Mouse (Mus musculus) liver, embryonic 14.5 days (tissue): ENCODE data around the gene Kif26b. TPM values are rescaled to one million over a fixed set of nuclear protein-coding genes. Genes with fewer than 3 reads are reported as not detected.

ENCODE experiments used
- ATAC-seq: fragments of 200-750 bp; cut with Nextera tagmentation; 2 replicates; pipeline ENCODE4 v1.8.0; 2017; ENCODE audit warnings: moderate number of reproducible peaks, mild to moderate bottlenecking, moderate library complexity; ENCODE audit not compliant: insufficient read depth
- DNase-seq, 3 experiments: peaks; one replicate each; pipeline ENCODE4 v3.0.0-alpha.2; 2012 to 2013; ENCODE audit warnings: low read depth in 3 of 3, low spot score in 3 of 3
- H3K27ac ChIP-seq: fragments of 300-500 bp; sonication (generic); 2 replicates; pipeline ENCODE4 v1.5.1; 2014; ENCODE audit warnings: moderate library complexity, mild to moderate bottlenecking, control low read depth, inconsistent platforms
- H3K27me3 ChIP-seq: fragments of 300-500 bp; sonication (generic); 2 replicates; pipeline ENCODE4 v1.6.1; 2014; ENCODE audit warnings: mild to moderate bottlenecking, low read length, moderate library complexity; ENCODE audit not compliant: control insufficient read depth, insufficient read depth
- H3K36me3 ChIP-seq: fragments of 300-500 bp; sonication (generic); replicated peaks from 2 replicates; pipeline ENCODE4 v1.6.1; 2014; ENCODE audit warnings: low read depth; ENCODE audit not compliant: control insufficient read depth, insufficient read depth
- H3K4me1 ChIP-seq, 2 experiments: fragments of 200-500 bp in 1 of 2; fragments of 300-500 bp in 1 of 2; sonication (generic) in 1 of 2; replicated peaks; 2 replicates each; pipeline ENCODE4 v1.6.1; 2012 to 2014; ENCODE audit warnings: antibody characterized with exemption in 1 of 2, inconsistent platforms in 1 of 2, low read length in 1 of 2; ENCODE audit not compliant: control insufficient read depth in 2 of 2, insufficient read depth in 2 of 2
- H3K4me2 ChIP-seq: fragments of 300-500 bp; sonication (generic); 2 replicates; pipeline ENCODE4 v1.6.1; 2014; ENCODE audit warnings: low read depth, mild to moderate bottlenecking, control low read depth, moderate library complexity
- H3K4me3 ChIP-seq, 2 experiments: fragments of 200-500 bp in 1 of 2; fragments of 300-500 bp in 1 of 2; sonication (generic) in 1 of 2; 2 replicates each; pipeline ENCODE4 v1.5.1; 2012 to 2014; ENCODE audit warnings: low read depth in 2 of 2, low read length in 2 of 2, mild to moderate bottlenecking in 2 of 2, control low read depth in 1 of 2, inconsistent platforms in 1 of 2, moderate library complexity in 1 of 2; ENCODE audit not compliant: insufficient read depth in 1 of 2
- H3K9ac ChIP-seq: fragments of 300-500 bp; sonication (generic); replicated peaks from 2 replicates; pipeline ENCODE4 v1.6.1; 2014; ENCODE audit warnings: mild to moderate bottlenecking, control low read depth, moderate library complexity
- H3K9me3 ChIP-seq: fragments of 300-500 bp; sonication (generic); 2 replicates; pipeline ENCODE4 v1.6.1; 2016; ENCODE audit warnings: low read length, mixed read lengths; ENCODE audit not compliant: control insufficient read depth
- CTCF ChIP-seq: IDR thresholded peaks from 2 replicates; pipeline ENCODE4 v1.5.1; 2016; ENCODE audit warnings: antibody characterized with exemption, low read depth, control low read depth
- EP300 ChIP-seq: IDR thresholded peaks from 2 replicates; pipeline ENCODE4 v1.6.1; 2016; ENCODE audit warnings: antibody characterized with exemption, low read depth
- WGBS: fragments of 180-500 bp; shearing (Covaris S2); extraction: QIAGEN DNeasy Blood & Tissue Kit; methylation state at CpG from one replicate; pipeline ENCODE4 v1.1.7; 2014; ENCODE audit not compliant: insufficient replicate concordance; 5-methylcytosine and 5-hydroxymethylcytosine counted together
- polyA plus RNA-seq, 2 experiments: library from polyadenylated mRNA; depleted of rRNA in 1 of 2; stranded (reverse) in 1 of 2; unstranded in 1 of 2; fragments of >200 nt; fragmentation: Nextera tagmentation in 1 of 2; extraction: Ambion mirVana in 1 of 2; gene quantifications; 2 replicates each; pipeline versions ENCODE4 v1.2.1 to v1.2.3; 2012 to 2014

The Kif26b gene
- polyA plus RNA-seq, 2 experiments, result 0.01 to 0.07 TPM

DNA sequence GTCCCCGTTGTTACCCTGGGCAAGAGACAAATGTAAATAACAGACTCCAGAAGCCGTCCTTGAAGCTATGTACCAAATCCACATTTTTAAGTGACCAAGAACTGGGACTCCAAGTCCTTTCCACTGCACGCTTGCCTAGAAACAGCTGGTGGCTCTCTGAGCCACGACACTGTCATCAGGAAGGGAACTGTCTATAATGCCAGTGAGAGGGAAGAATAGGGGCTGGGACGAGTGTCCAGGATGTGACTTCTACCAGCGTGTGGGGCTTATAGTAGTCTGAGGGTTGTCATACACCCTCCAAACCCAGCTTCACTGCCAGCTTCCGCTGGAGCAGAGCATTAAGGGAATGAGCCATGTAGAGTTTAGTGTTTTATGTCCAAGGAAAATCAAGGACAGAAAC, 138.9 kb downstream of the Kif26b start:
- Histone ChIP-seq H3K4me3 (no peak overlapping the region), H3K36me3 (no peaks in the 10 kb centered on the region), H3K4me2 (no peak overlapping the region), H3K9me3 (no peaks in the 10 kb centered on the region), H3K4me1 (no peaks in the 10 kb centered on the region), H3K9ac (no peak overlapping the region), H3K27me3 (no peaks in the 10 kb centered on the region), H3K27ac (no peak overlapping the region)
- DNase-seq (no peak), ATAC-seq (no peak)
- TF ChIP-seq EP300, result no peak
- TF ChIP-seq CTCF, result no peak
- 56% methylated on average over 7 of the region's 7 CpGs for WGBS

DNA sequence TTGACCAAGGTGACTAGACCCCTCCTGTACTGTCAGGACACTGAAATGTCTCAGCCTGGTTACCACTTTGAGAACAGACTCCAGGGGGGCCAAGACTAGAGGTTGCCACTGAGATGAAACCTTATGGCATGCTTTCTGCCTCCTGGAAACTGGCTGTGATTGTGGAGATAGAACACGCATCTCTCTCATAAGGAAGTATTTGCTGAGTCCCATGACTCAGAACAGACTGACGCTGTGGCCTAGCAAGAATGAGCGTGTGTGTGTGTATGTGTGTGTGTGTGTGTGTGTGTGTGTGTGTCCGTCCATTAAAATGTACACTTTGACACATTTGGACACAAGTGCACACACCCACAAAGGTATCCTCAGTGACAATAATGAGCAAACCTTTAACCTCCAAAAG, 140.0 kb downstream of the Kif26b start:
- H3K4me1 ChIP-seq, result no peaks in the 10 kb centered on the region
- DNase-seq (no peak), ATAC-seq (no peak)
- H3K9me3 ChIP-seq, result no peaks in the 10 kb centered on the region
- H3K4me3 ChIP-seq, result no peak overlapping the region
- no peak overlapping the region for H3K4me2 ChIP-seq
- no peaks in the 10 kb centered on the region for H3K27me3 ChIP-seq
- H3K27ac ChIP-seq, result no peak overlapping the region
- no peak for TF ChIP-seq CTCF
- no peak for TF ChIP-seq EP300
- no peak overlapping the region for H3K9ac ChIP-seq
- no peaks in the 10 kb centered on the region for H3K36me3 ChIP-seq
- WGBS, result 62% methylated on average over 4 of the region's 4 CpGs

DNA sequence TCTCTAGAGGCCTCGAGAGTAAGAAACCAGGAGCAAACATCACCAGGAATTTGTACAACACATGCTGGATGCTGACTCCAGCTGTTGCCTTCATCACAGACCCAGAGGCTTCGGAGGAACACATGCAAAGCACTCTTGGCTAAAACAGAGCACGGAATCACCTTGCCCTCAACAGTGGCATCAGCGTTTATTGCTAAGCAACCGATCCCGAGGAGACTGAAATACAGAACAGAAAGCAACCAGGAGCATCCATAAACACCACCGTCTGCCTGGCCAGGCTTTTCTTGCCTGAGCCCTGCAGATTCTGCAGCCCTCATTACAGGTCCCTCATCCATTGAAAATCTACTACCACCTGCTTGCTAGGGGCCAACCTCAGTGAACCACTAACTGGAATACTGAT, 144.1 kb downstream of the Kif26b start:
- no peak overlapping the region for H3K9ac ChIP-seq
- WGBS, result 47% methylated on average over 7 of the region's 7 CpGs
- no peaks in the 10 kb centered on the region for H3K9me3 ChIP-seq
- peaks cover 0 to 3% of the 10 kb centered on the region in 2 experiments; a peak in 3 of 4 replicates for H3K4me1 ChIP-seq
- no peak for ATAC-seq
- DNase-seq, result no peak
- TF ChIP-seq CTCF (no peak), EP300 (no peak)
- H3K27me3 ChIP-seq, result no peaks in the 10 kb centered on the region
- no peaks in the 10 kb centered on the region for H3K36me3 ChIP-seq
- no peak overlapping the region for H3K4me2 ChIP-seq
- no peak overlapping the region for H3K4me3 ChIP-seq
- no peak overlapping the region for H3K27ac ChIP-seq

DNA sequence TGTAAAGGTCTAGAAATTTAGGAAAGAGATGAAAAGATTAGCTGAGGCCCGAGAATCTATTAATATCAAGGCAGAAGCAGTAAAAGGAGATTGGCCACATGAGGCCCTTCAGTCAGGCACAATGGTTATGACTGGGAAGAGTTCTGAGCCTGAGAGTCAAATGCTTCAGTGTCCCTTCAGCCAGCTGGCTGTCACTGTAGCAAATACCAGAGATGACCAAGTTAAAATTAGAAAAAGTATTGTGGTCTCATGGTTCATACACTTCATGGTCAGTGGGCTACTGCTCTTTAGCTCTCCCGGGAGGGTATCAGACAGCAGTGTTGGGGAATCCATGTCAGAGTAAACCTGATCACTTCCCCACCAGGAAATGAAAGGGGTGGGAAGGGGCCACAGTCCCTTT, 144.6 kb downstream of the Kif26b start:
- Histone ChIP-seq H3K9ac (no peak overlapping the region), H3K27me3 (no peaks in the 10 kb centered on the region), H3K9me3 (no peaks in the 10 kb centered on the region), H3K4me2 (no peak overlapping the region), H3K27ac (no peak overlapping the region), H3K4me1 (peaks cover 0 to 3% of the 10 kb centered on the region in 2 experiments; a peak in 3 of 4 replicates), H3K4me3 (no peak overlapping the region), H3K36me3 (no peaks in the 10 kb centered on the region)
- no peak for DNase-seq
- ATAC-seq, result no peak
- no peak for TF ChIP-seq CTCF
- TF ChIP-seq EP300, result no peak
- 44% methylated on average over 2 of the region's 2 CpGs for WGBS

DNA sequence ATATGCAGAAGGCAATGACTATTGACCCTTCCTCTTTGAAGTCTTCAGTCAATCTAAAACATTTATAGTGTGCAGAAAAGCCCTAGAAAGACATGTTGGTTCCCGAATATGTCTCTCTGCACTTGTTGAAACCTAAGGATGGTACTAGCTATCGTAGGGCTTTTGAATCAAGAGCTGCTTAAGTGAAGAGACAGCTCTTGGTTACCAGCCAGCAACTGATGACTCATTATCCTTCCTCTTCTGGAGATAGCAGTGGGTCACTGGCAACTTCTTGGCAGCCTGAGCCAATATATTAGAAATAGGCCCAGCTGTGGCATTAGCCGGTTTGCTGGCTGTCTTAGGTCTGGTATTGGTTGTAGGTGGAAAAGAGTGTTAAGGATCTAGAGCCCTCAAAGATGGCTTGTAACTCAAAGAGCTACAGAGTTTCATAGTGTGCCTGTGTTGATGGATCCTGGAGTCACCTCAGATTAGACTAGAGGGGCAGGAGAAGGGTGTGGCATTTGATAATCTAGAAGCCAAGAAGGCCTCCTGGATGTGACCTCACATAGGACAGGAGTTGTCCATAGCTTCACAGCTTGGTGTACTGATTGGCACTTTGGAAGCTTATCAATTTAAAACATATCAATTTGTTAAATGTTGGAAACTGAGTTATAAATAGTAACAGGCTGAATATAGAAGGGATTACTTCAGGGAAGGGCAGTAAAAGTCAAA, 146.8 kb downstream of the Kif26b start:
- TF ChIP-seq CTCF, result no peak
- TF ChIP-seq EP300, result no peak
- 53% methylated on average over 3 of the region's 3 CpGs for WGBS

More for the DNA sequence above, 146.8 kb downstream of the Kif26b start:
- Histone ChIP-seq H3K27ac (no peak overlapping the region), H3K9me3 (no peaks in the 10 kb centered on the region), H3K9ac (no peak overlapping the region), H3K4me1 (peaks cover 0 to 3% of the 10 kb centered on the region in 2 experiments; a peak in 3 of 4 replicates), H3K4me2 (no peak overlapping the region), H3K4me3 (no peak overlapping the region), H3K27me3 (no peaks in the 10 kb centered on the region), H3K36me3 (no peaks in the 10 kb centered on the region)
- ATAC-seq (peak; percentile 55; the same call in 1 of the 2 replicates), DNase-seq (peak in 1 of 3 experiments; percentile 6)
